Mouse (Mus musculus): ENCODE results near the gene Myo1h. TPM values are rescaled to one million over a fixed set of nuclear protein-coding genes. Genes with fewer than 3 reads are reported as not detected.
A peak's percentile ranks its signal among the peaks of the same experiment; 100 is the strongest.

Gene Myo1h
- polyA plus RNA-seq, 1 experiment from 2014 or later = 1.1 TPM

GRCm38 (mm10) chr5:114299156-114299855 lies 10.3 kb downstream of the Myo1h start:
- no peaks in the 10 kb centered on the region for H3K36me3 ChIP-seq (replicated peaks)
- peaks cover 31% of the 10 kb centered on the region for H3K4me1 ChIP-seq
- H3K27me3 ChIP-seq (replicated peaks) = peaks cover 11% of the 10 kb centered on the region; the same call in 1 of the 2 replicates
- H3K27ac ChIP-seq = peak overlapping the region; percentile 14
- WGBS = 14% methylated on average over 22 of the region's 22 CpGs
- H3K9ac ChIP-seq = no peak overlapping the region
- ATAC-seq (replicated peaks) = peak; percentile 58
- no peaks in the 10 kb centered on the region for H3K9me3 ChIP-seq
- H3K4me3 ChIP-seq = no peak overlapping the region
- H3K4me2 ChIP-seq = no peak overlapping the region; the same call in 1 of the 2 replicates

- Histone ChIP-seq H3K9ac (no peak overlapping the region), H3K4me2 (no peak overlapping the region), H3K27me3 (replicated peaks) (peaks cover 11% of the 10 kb centered on the region; the same call in 1 of the 2 replicates), H3K9me3 (no peaks in the 10 kb centered on the region), H3K27ac (no peak overlapping the region), H3K36me3 (replicated peaks) (no peaks in the 10 kb centered on the region), H3K4me3 (no peak overlapping the region), H3K4me1 (peaks cover 31% of the 10 kb centered on the region)
- 39% methylated on average over 24 of the region's 24 CpGs for whole genome bisulfite sequencing
- ATAC-seq (replicated peaks) = no peak
These were observed 11.1 kb downstream of the Myo1h start for GRCm38 (mm10) chr5:114299883-114300610.

GRCm38 (mm10) chr5:114303166-114303565 lies 14.2 kb downstream of the Myo1h start:
- no peak overlapping the region for H3K4me3 ChIP-seq
- no peaks in the 10 kb centered on the region for H3K36me3 ChIP-seq (replicated peaks)
- no peak overlapping the region for H3K27ac ChIP-seq
- peaks cover 11% of the 10 kb centered on the region for H3K27me3 ChIP-seq (replicated peaks)
- WGBS = 81% methylated on average over 6 of the region's 6 CpGs
- no peak overlapping the region for H3K4me2 ChIP-seq
- H3K4me1 ChIP-seq = peaks cover 16% of the 10 kb centered on the region
- H3K9ac ChIP-seq = no peak overlapping the region
- no peak for ATAC-seq (replicated peaks)
- H3K9me3 ChIP-seq = no peaks in the 10 kb centered on the region

GRCm38 (mm10) chr5:114306496-114306895 lies 17.5 kb downstream of the Myo1h start:
- Histone ChIP-seq H3K9ac (no peak overlapping the region), H3K36me3 (replicated peaks) (no peaks in the 10 kb centered on the region), H3K27ac (no peak overlapping the region), H3K27me3 (replicated peaks) (peaks cover 20% of the 10 kb centered on the region), H3K4me2 (no peak overlapping the region), H3K9me3 (no peaks in the 10 kb centered on the region), H3K4me1 (no peaks in the 10 kb centered on the region), H3K4me3 (no peak overlapping the region)
- 77% methylated on average over 5 of the region's 5 CpGs for WGBS
- ATAC-seq (replicated peaks) = no peak

- Histone ChIP-seq H3K9ac (no peak overlapping the region), H3K27me3 (replicated peaks) (peaks cover 11% of the 10 kb centered on the region), H3K9me3 (no peaks in the 10 kb centered on the region), H3K4me3 (no peak overlapping the region), H3K4me1 (no peaks in the 10 kb centered on the region), H3K27ac (no peak overlapping the region), H3K36me3 (replicated peaks) (no peaks in the 10 kb centered on the region), H3K4me2 (no peak overlapping the region)
- 31% methylated on average over 18 of the region's 18 CpGs for WGBS
- ATAC-seq (replicated peaks) = no peak
These were observed 20.1 kb downstream of the Myo1h start for GRCm38 (mm10) chr5:114308765-114309679.

- Histone ChIP-seq H3K4me2 (no peak overlapping the region), H3K36me3 (replicated peaks) (no peaks in the 10 kb centered on the region), H3K9me3 (no peaks in the 10 kb centered on the region), H3K9ac (no peak overlapping the region), H3K4me1 (peaks cover under 1% of the 10 kb centered on the region; the same call in 1 of the 2 replicates), H3K27ac (no peak overlapping the region), H3K27me3 (replicated peaks) (peaks cover 11% of the 10 kb centered on the region; the same call in 1 of the 2 replicates), H3K4me3 (no peak overlapping the region)
- WGBS = 33% methylated on average over 11 of the region's 11 CpGs
- ATAC-seq (replicated peaks) = no peak
These were observed 20.7 kb downstream of the Myo1h start for GRCm38 (mm10) chr5:114309680-114310036.

GRCm38 (mm10) chr5:114323105-114323790 lies 34.3 kb downstream of the Myo1h start:
- ATAC-seq (replicated peaks) = no peak
- H3K4me1 ChIP-seq = peaks cover 8% of the 10 kb centered on the region
- no peak overlapping the region for H3K27ac ChIP-seq
- no peaks in the 10 kb centered on the region for H3K36me3 ChIP-seq (replicated peaks)
- no peak overlapping the region for H3K4me2 ChIP-seq
- H3K27me3 ChIP-seq (replicated peaks) = no peaks in the 10 kb centered on the region
- no peak overlapping the region for H3K9ac ChIP-seq
- H3K9me3 ChIP-seq = no peaks in the 10 kb centered on the region
- H3K4me3 ChIP-seq = no peak overlapping the region
- 54% methylated on average over 25 of the region's 25 CpGs for WGBS

GRCm38 (mm10) chr5:114323791-114324507 lies 35.0 kb downstream of the Myo1h start:
- no peak for ATAC-seq (replicated peaks)
- no peaks in the 10 kb centered on the region for H3K36me3 ChIP-seq (replicated peaks)
- no peak overlapping the region for H3K9ac ChIP-seq
- H3K4me1 ChIP-seq = peaks cover 8% of the 10 kb centered on the region
- H3K4me3 ChIP-seq = no peak overlapping the region
- 19% methylated on average over 16 of the region's 16 CpGs for WGBS
- peak overlapping the region; percentile 24 for H3K4me2 ChIP-seq
- H3K9me3 ChIP-seq = no peaks in the 10 kb centered on the region
- no peak overlapping the region for H3K27ac ChIP-seq
- no peaks in the 10 kb centered on the region for H3K27me3 ChIP-seq (replicated peaks)

- ATAC-seq (replicated peaks) = no peak
- no peak overlapping the region for H3K4me2 ChIP-seq
- WGBS = 84% methylated on average over 5 of the region's 5 CpGs
These were observed 54.0 kb downstream of the Myo1h start for GRCm38 (mm10) chr5:114342996-114343395.

GRCm38 (mm10) chr5:114343612-114344011 lies 54.6 kb downstream of the Myo1h start:
- ATAC-seq (replicated peaks) = no peak
- H3K27ac ChIP-seq = no peak overlapping the region
- 84% methylated on average over 7 of the region's 7 CpGs for WGBS

More at GRCm38 (mm10) chr5:114342996-114343395, 54.0 kb downstream of the Myo1h start:
- H3K27me3 ChIP-seq (replicated peaks) = no peaks in the 10 kb centered on the region
- H3K9ac ChIP-seq = no peak overlapping the region
- no peaks in the 10 kb centered on the region for H3K9me3 ChIP-seq
- H3K27ac ChIP-seq = no peak overlapping the region
- no peaks in the 10 kb centered on the region for H3K4me1 ChIP-seq
- no peaks in the 10 kb centered on the region for H3K36me3 ChIP-seq (replicated peaks)
- H3K4me3 ChIP-seq = no peak overlapping the region

GRCm38 (mm10) chr5:114345538-114345937 lies 56.6 kb downstream of the Myo1h start:
- Histone ChIP-seq H3K4me1 (no peaks in the 10 kb centered on the region), H3K9me3 (no peaks in the 10 kb centered on the region), H3K4me3 (no peak overlapping the region), H3K27me3 (replicated peaks) (no peaks in the 10 kb centered on the region), H3K4me2 (no peak overlapping the region), H3K9ac (no peak overlapping the region), H3K27ac (no peak overlapping the region), H3K36me3 (replicated peaks) (no peaks in the 10 kb centered on the region)
- 68% methylated on average over 3 of the region's 3 CpGs for WGBS
- no peak for ATAC-seq (replicated peaks)

More at GRCm38 (mm10) chr5:114343612-114344011, 54.6 kb downstream of the Myo1h start:
- H3K4me3 ChIP-seq = no peak overlapping the region
- no peaks in the 10 kb centered on the region for H3K9me3 ChIP-seq
- no peaks in the 10 kb centered on the region for H3K27me3 ChIP-seq (replicated peaks)
- H3K4me2 ChIP-seq = no peak overlapping the region
- H3K36me3 ChIP-seq (replicated peaks) = no peaks in the 10 kb centered on the region
- H3K9ac ChIP-seq = no peak overlapping the region
- no peaks in the 10 kb centered on the region for H3K4me1 ChIP-seq
